8 mouse cellular contexts compared by ENCODE assay signal in genomic region chr11:17082953-17083352, GRCm38 (mm10). TPM values are rescaled to one million over a fixed set of nuclear protein-coding genes. Genes with fewer than 3 reads are reported as not detected.
A peak's percentile ranks its signal among the peaks of the same experiment; 100 is the strongest.
DNase-seq lines count a peak whose midpoint lies in the region; ATAC-seq lines count a peak whose summit lies in the region.

No protein-coding gene starts in this region.

- no peak overlapping the region for H3K9ac ChIP-seq in forebrain, embryonic 12.5 days

- no peaks in the 10 kb centered on the region for H3K9me3 ChIP-seq in forebrain, embryonic 12.5 days

- H3K36me3 ChIP-seq in forebrain, embryonic 12.5 days (replicated peaks): no peaks in the 10 kb centered on the region

- peak; percentile 47 for DNase-seq in embryo, embryonic 10 days (ENCODE audit: low spot score)
- DNase-seq in embryo, embryonic 9.5 days (ENCODE audit: extremely low spot score): no peak
- peak; percentile 4 for DNase-seq in ovary, postnatal 14 days (ENCODE audit: low spot score)
- no peak for DNase-seq in ovary, adult 18-20 months (ENCODE audit: low spot score)
- peak; percentile 11 for DNase-seq in left cerebral cortex, postnatal 4 days
- DNase-seq in retina, postnatal 1 day: peak; percentile 35
- no peak for DNase-seq in urinary bladder, postnatal 4 days (ENCODE audit: low spot score in 2 of 2)

- no peak overlapping the region for H3K4me2 ChIP-seq in forebrain, embryonic 12.5 days

- H3K4me3 ChIP-seq in forebrain, embryonic 12.5 days (replicated peaks): no peak overlapping the region

- no peak overlapping the region for H3K27ac ChIP-seq in forebrain, embryonic 12.5 days

- 55% methylated on average over 2 of the region's 2 CpGs for WGBS in forebrain, embryonic 12.5 days

- H3K27me3 ChIP-seq in forebrain, embryonic 12.5 days: no peaks in the 10 kb centered on the region

- intact Hi-C loops in left cerebral cortex, postnatal 4 days (cut with DNase I): loop anchor here (10.0 kb wide), 1 partner anchor 122 kb away; no protein-coding TSS in a partner anchor

- no peaks in the 10 kb centered on the region for H3K4me1 ChIP-seq in forebrain, embryonic 12.5 days

- peak; percentile 67; the same call in 1 of the 2 replicates for ATAC-seq in forebrain, embryonic 12.5 days (ENCODE audit: low FRiP score)

RNA-seq across cellular contexts. Expression of gene Plek, which starts 30.8 kb away (rescaled TPM):
- polyA plus RNA-seq in forebrain, embryonic 12.5 days (2016; fragmentation: Nextera tagmentation; extraction: Ambion mirVana): 3.7 and 4.4 TPM in 2 replicates
- total RNA-seq in left cerebral cortex, postnatal 4 days (2021): 1 to 10 TPM; 4.4 to 4.5 TPM

RNA-seq across cellular contexts. Expression of gene Cnrip1, which starts 31.6 kb away (rescaled TPM):
- 31.1 and 33.2 TPM in 2 replicates for polyA plus RNA-seq in forebrain, embryonic 12.5 days (2016; fragmentation: Nextera tagmentation; extraction: Ambion mirVana)
- total RNA-seq in left cerebral cortex, postnatal 4 days (2021): 100 to 1,000 TPM; 191 to 194 TPM

Comparison
In these comparisons a context has a peak if more than half of its experiments do, and no peak if none do; other contexts are left out.
1. DNase-seq: peak in embryo, embryonic 10 days (single experiment), ovary, postnatal 14 days (single experiment), left cerebral cortex, postnatal 4 days (single experiment) and retina, postnatal 1 day (single experiment); none in embryo, embryonic 9.5 days (single experiment), ovary, adult 18-20 months (single experiment) and urinary bladder, postnatal 4 days (0 of 2).